Mouse (Mus musculus): ENCODE measurements around the gene Mlh3. TPM values are rescaled to one million over a fixed set of nuclear protein-coding genes. Genes with fewer than 3 reads are reported as not detected.

The Mlh3 gene
- total and polyA plus RNA-seq, 3 experiments = 1.9 to 33.6 (median 20.8) TPM

GRCm38 (mm10) chr12:85291541-85291940 lies 21.1 kb upstream of the Mlh3 start:
- no peaks in the 10 kb centered on the region for H3K36me3 ChIP-seq (replicated peaks)
- no peak for TF ChIP-seq POLR2AphosphoS5 (IDR thresholded peaks at IDR 0.05; ENCODE audit: insufficient replicate concordance, low read depth, low read length)
- TF ChIP-seq TAL1 (conservative IDR thresholded peaks at IDR 0.05; ENCODE audit: low read depth, low read length) = no peak
- TF ChIP-seq GATA2 (IDR thresholded peaks at IDR 0.05; ENCODE audit: borderline replicate concordance, low read depth, low read length) = no peak
- no peak for TF ChIP-seq CTCF (IDR thresholded peaks at IDR 0.05; ENCODE audit: low read depth, low read length)
- no peak for TF ChIP-seq GATA1 (IDR thresholded peaks at IDR 0.05; ENCODE audit: borderline replicate concordance, low read length)
- no peak overlapping the region for H3K4me3 ChIP-seq (ENCODE audit: low read depth, low read length)
- no peak for ATAC-seq (ENCODE audit: extremely low read depth, insufficient number of reproducible peaks, low FRiP score, poor library complexity, severe bottlenecking)
- DNase-seq (ENCODE audit: low spot score) = no peak
- peaks cover 4% of the 10 kb centered on the region for H3K27me3 ChIP-seq (ENCODE audit: insufficient read depth, low read length)
- H3K4me1 ChIP-seq (ENCODE audit: insufficient read depth, low read depth, low read length) = peaks cover 38% of the 10 kb centered on the region
- 0 out of 2 replicates have a peak, but pooled peaks cover 6% of the 10 kb centered on the region for H3K9me3 ChIP-seq (replicated peaks)

- ATAC-seq (ENCODE audit: extremely low read depth, insufficient number of reproducible peaks, low FRiP score, poor library complexity, severe bottlenecking) (no peak), DNase-seq (ENCODE audit: low spot score) (no peak)
- no peak overlapping the region for H3K4me3 ChIP-seq (ENCODE audit: low read depth, low read length)
- peaks cover 4% of the 10 kb centered on the region for H3K27me3 ChIP-seq (ENCODE audit: insufficient read depth, low read length)
- 0 out of 2 replicates have a peak, but pooled peaks cover 6% of the 10 kb centered on the region for H3K9me3 ChIP-seq (replicated peaks)
- TF ChIP-seq TAL1 (conservative IDR thresholded peaks at IDR 0.05; ENCODE audit: low read depth, low read length) = no peak
- TF ChIP-seq GATA1 (IDR thresholded peaks at IDR 0.05; ENCODE audit: borderline replicate concordance, low read length) = no peak
- no peak for TF ChIP-seq POLR2AphosphoS5 (IDR thresholded peaks at IDR 0.05; ENCODE audit: insufficient replicate concordance, low read depth, low read length)
- TF ChIP-seq GATA2 (IDR thresholded peaks at IDR 0.05; ENCODE audit: borderline replicate concordance, low read depth, low read length) = no peak
- TF ChIP-seq CTCF (IDR thresholded peaks at IDR 0.05; ENCODE audit: low read depth, low read length) = no peak
- peaks cover 43% of the 10 kb centered on the region for H3K4me1 ChIP-seq (ENCODE audit: insufficient read depth, low read depth, low read length)
- no peaks in the 10 kb centered on the region for H3K36me3 ChIP-seq (replicated peaks)
These were observed 20.2 kb upstream of the Mlh3 start for GRCm38 (mm10) chr12:85290633-85291032.

- DNase-seq (ENCODE audit: low spot score) (no peak), ATAC-seq (ENCODE audit: extremely low read depth, insufficient number of reproducible peaks, low FRiP score, poor library complexity, severe bottlenecking) (no peak)
- Histone ChIP-seq H3K4me1 (ENCODE audit: insufficient read depth, low read depth, low read length) (peaks cover 45% of the 10 kb centered on the region), H3K27me3 (ENCODE audit: insufficient read depth, low read length) (peaks cover 4% of the 10 kb centered on the region), H3K9me3 (replicated peaks) (0 out of 2 replicates have a peak, but pooled peaks cover 6% of the 10 kb centered on the region), H3K4me3 (ENCODE audit: low read depth, low read length) (no peak overlapping the region; the same call in 1 of the 2 replicates), H3K36me3 (replicated peaks) (no peaks in the 10 kb centered on the region)
- TF ChIP-seq CTCF (IDR thresholded peaks at IDR 0.05; ENCODE audit: low read depth, low read length) (no peak), GATA2 (IDR thresholded peaks at IDR 0.05; ENCODE audit: borderline replicate concordance, low read depth, low read length) (no peak), GATA1 (IDR thresholded peaks at IDR 0.05; ENCODE audit: borderline replicate concordance, low read length) (no peak), TAL1 (conservative IDR thresholded peaks at IDR 0.05; ENCODE audit: low read depth, low read length) (no peak), POLR2AphosphoS5 (IDR thresholded peaks at IDR 0.05; ENCODE audit: insufficient replicate concordance, low read depth, low read length) (no peak)
These were observed 19.0 kb upstream of the Mlh3 start for GRCm38 (mm10) chr12:85289157-85290000.

GRCm38 (mm10) chr12:85288486-85289156 lies 18.2 kb upstream of the Mlh3 start, which contains the start of gene Zc2hc1c:
Zc2hc1c (plus strand) TSS chr12:85288591.
- Histone ChIP-seq H3K4me1 (ENCODE audit: insufficient read depth, low read depth, low read length) (peaks cover 48% of the 10 kb centered on the region), H3K4me3 (ENCODE audit: low read depth, low read length) (peak within 1 kb of the TSS; percentile 73), H3K27me3 (ENCODE audit: insufficient read depth, low read length) (peaks cover 4% of the 10 kb centered on the region), H3K36me3 (replicated peaks) (no peaks in the 10 kb centered on the region), H3K9me3 (replicated peaks) (no peaks in the 10 kb centered on the region)
- no peak for TF ChIP-seq CTCF (IDR thresholded peaks at IDR 0.05; ENCODE audit: low read depth, low read length)
- TF ChIP-seq POLR2AphosphoS5 (IDR thresholded peaks at IDR 0.05; ENCODE audit: insufficient replicate concordance, low read depth, low read length) = no peak
- no peak for TF ChIP-seq GATA2 (IDR thresholded peaks at IDR 0.05; ENCODE audit: borderline replicate concordance, low read depth, low read length)
- TF ChIP-seq TAL1 (conservative IDR thresholded peaks at IDR 0.05; ENCODE audit: low read depth, low read length) = no peak
- no peak for TF ChIP-seq GATA1 (IDR thresholded peaks at IDR 0.05; ENCODE audit: borderline replicate concordance, low read length)
- DNase-seq (ENCODE audit: low spot score) = peak; percentile 85
- ATAC-seq (ENCODE audit: extremely low read depth, insufficient number of reproducible peaks, low FRiP score, poor library complexity, severe bottlenecking) = peak; percentile 62

GRCm38 (mm10) chr12:85287809-85288485 lies 17.5 kb upstream of the Mlh3 start, which contains the start of gene Acyp1:
Acyp1 (minus strand) TSS chr12:85288438.
- Histone ChIP-seq H3K4me3 (ENCODE audit: low read depth, low read length) (peak within 1 kb of the TSS; percentile 73), H3K36me3 (replicated peaks) (no peaks in the 10 kb centered on the region), H3K9me3 (replicated peaks) (no peaks in the 10 kb centered on the region), H3K4me1 (ENCODE audit: insufficient read depth, low read depth, low read length) (peaks cover 48% of the 10 kb centered on the region), H3K27me3 (ENCODE audit: insufficient read depth, low read length) (peaks cover 4% of the 10 kb centered on the region)
- peak; percentile 25 for ATAC-seq (ENCODE audit: extremely low read depth, insufficient number of reproducible peaks, low FRiP score, poor library complexity, severe bottlenecking)
- DNase-seq (ENCODE audit: low spot score) = peak; percentile 76
- TF ChIP-seq GATA1 (IDR thresholded peaks at IDR 0.05; ENCODE audit: borderline replicate concordance, low read length) = no peak
- no peak for TF ChIP-seq GATA2 (IDR thresholded peaks at IDR 0.05; ENCODE audit: borderline replicate concordance, low read depth, low read length)
- TF ChIP-seq POLR2AphosphoS5 (IDR thresholded peaks at IDR 0.05; ENCODE audit: insufficient replicate concordance, low read depth, low read length) = no peak
- no peak for TF ChIP-seq TAL1 (conservative IDR thresholded peaks at IDR 0.05; ENCODE audit: low read depth, low read length)
- TF ChIP-seq CTCF (IDR thresholded peaks at IDR 0.05; ENCODE audit: low read depth, low read length) = no peak

Measured in G1E (cell line).